Mouse (Mus musculus): ENCODE measurements at regions not wholly inside any gene's neighbourhood (a gene's known extent, or its start where the extent isn't known, plus 50 kb on each side); places are given as distances from the start of the nearest gene placed in this dataset.

- Histone ChIP-seq H3K4me2 (no peak overlapping the region), H3K4me1 (replicated peaks) (no peaks in the 10 kb centered on the region), H3K4me3 (no peak overlapping the region), H3K9me3 (replicated peaks) (no peaks in the 10 kb centered on the region), H3K36me3 (no peaks in the 10 kb centered on the region), H3K27ac (no peak overlapping the region), H3K9ac (no peak overlapping the region), H3K27me3 (no peaks in the 10 kb centered on the region)
- no peak for ATAC-seq (replicated peaks; ENCODE audit: insufficient number of reproducible peaks, insufficient read depth, low FRiP score, low read depth)
- WGBS, result 68% methylated on average over 2 of the region's 2 CpGs
Observed at GRCm38 (mm10) chr7:77966658-77967057, 771.2 kb downstream of the Ntrk3 start.

GRCm38 (mm10) chr7:77933366-77933765, 804.4 kb downstream of the Ntrk3 start:
- Histone ChIP-seq H3K36me3 (no peaks in the 10 kb centered on the region), H3K27me3 (no peaks in the 10 kb centered on the region), H3K27ac (peak overlapping the region; percentile 31; the same call in 1 of the 2 replicates), H3K4me2 (no peak overlapping the region), H3K9me3 (replicated peaks) (no peaks in the 10 kb centered on the region), H3K4me1 (replicated peaks) (no peaks in the 10 kb centered on the region), H3K4me3 (no peak overlapping the region), H3K9ac (no peak overlapping the region)
- WGBS, result 27% methylated on average over 2 of the region's 2 CpGs
- no peak for ATAC-seq (replicated peaks; ENCODE audit: insufficient number of reproducible peaks, insufficient read depth, low FRiP score, low read depth)

- Histone ChIP-seq H3K9ac (no peak overlapping the region), H3K4me2 (no peak overlapping the region), H3K27ac (no peak overlapping the region), H3K27me3 (no peaks in the 10 kb centered on the region), H3K36me3 (no peaks in the 10 kb centered on the region), H3K9me3 (replicated peaks) (no peaks in the 10 kb centered on the region), H3K4me3 (no peak overlapping the region), H3K4me1 (replicated peaks) (no peaks in the 10 kb centered on the region)
- no peak for ATAC-seq (replicated peaks; ENCODE audit: insufficient number of reproducible peaks, insufficient read depth, low FRiP score, low read depth)
- WGBS, result 81% methylated on average over 4 of the region's 4 CpGs
Observed at GRCm38 (mm10) chr7:77928479-77929467, 809.0 kb downstream of the Ntrk3 start.

- H3K9ac ChIP-seq, result no peak overlapping the region
- H3K9me3 ChIP-seq (replicated peaks), result no peaks in the 10 kb centered on the region
- 33% methylated on average over 7 of the region's 7 CpGs for WGBS
- no peaks in the 10 kb centered on the region for H3K4me1 ChIP-seq (replicated peaks)
- no peaks in the 10 kb centered on the region for H3K27me3 ChIP-seq
- H3K27ac ChIP-seq, result no peak overlapping the region
- H3K36me3 ChIP-seq, result no peaks in the 10 kb centered on the region
- no peak for ATAC-seq (replicated peaks; ENCODE audit: insufficient number of reproducible peaks, insufficient read depth, low FRiP score, low read depth)
- no peak overlapping the region for H3K4me3 ChIP-seq
- H3K4me2 ChIP-seq, result no peak overlapping the region
Observed at GRCm38 (mm10) chr7:77899231-77899630, 838.6 kb downstream of the Ntrk3 start.

- no peak for ATAC-seq (replicated peaks; ENCODE audit: insufficient number of reproducible peaks, insufficient read depth, low FRiP score, low read depth)
- Histone ChIP-seq H3K9ac (no peak overlapping the region), H3K27me3 (no peaks in the 10 kb centered on the region), H3K4me1 (replicated peaks) (no peaks in the 10 kb centered on the region), H3K27ac (no peak overlapping the region), H3K36me3 (no peaks in the 10 kb centered on the region), H3K4me3 (no peak overlapping the region), H3K9me3 (replicated peaks) (no peaks in the 10 kb centered on the region), H3K4me2 (no peak overlapping the region)
- WGBS, result 78% methylated on average over 2 of the region's 2 CpGs
Observed at GRCm38 (mm10) chr7:77888543-77888942, 849.3 kb downstream of the Ntrk3 start.

GRCm38 (mm10) chr7:77882605-77883354, 855.0 kb downstream of the Ntrk3 start:
- no peak for ATAC-seq (replicated peaks; ENCODE audit: insufficient number of reproducible peaks, insufficient read depth, low FRiP score, low read depth)
- H3K36me3 ChIP-seq, result no peaks in the 10 kb centered on the region
- WGBS, result 74% methylated on average over 5 of the region's 5 CpGs
- no peaks in the 10 kb centered on the region for H3K9me3 ChIP-seq (replicated peaks)
- H3K4me2 ChIP-seq, result no peak overlapping the region
- no peaks in the 10 kb centered on the region for H3K27me3 ChIP-seq
- no peak overlapping the region for H3K4me3 ChIP-seq
- no peak overlapping the region for H3K9ac ChIP-seq
- H3K27ac ChIP-seq, result no peak overlapping the region
- no peaks in the 10 kb centered on the region for H3K4me1 ChIP-seq (replicated peaks)

GRCm38 (mm10) chr7:77867518-77867917, 870.3 kb downstream of the Ntrk3 start:
- Histone ChIP-seq H3K4me2 (no peak overlapping the region), H3K4me1 (replicated peaks) (no peaks in the 10 kb centered on the region), H3K9ac (no peak overlapping the region), H3K27ac (no peak overlapping the region), H3K27me3 (no peaks in the 10 kb centered on the region), H3K4me3 (no peak overlapping the region), H3K36me3 (no peaks in the 10 kb centered on the region), H3K9me3 (replicated peaks) (no peaks in the 10 kb centered on the region)
- WGBS, result 62% methylated on average over 4 of the region's 4 CpGs
- ATAC-seq (replicated peaks; ENCODE audit: insufficient number of reproducible peaks, insufficient read depth, low FRiP score, low read depth), result no peak

- ATAC-seq (replicated peaks; ENCODE audit: insufficient number of reproducible peaks, insufficient read depth, low FRiP score, low read depth), result no peak
- H3K4me2 ChIP-seq, result no peak overlapping the region
- H3K4me3 ChIP-seq, result no peak overlapping the region
- no peaks in the 10 kb centered on the region for H3K9me3 ChIP-seq (replicated peaks)
- no peaks in the 10 kb centered on the region for H3K27me3 ChIP-seq
- 86% methylated on average over 8 of the region's 8 CpGs for WGBS
- no peak overlapping the region for H3K27ac ChIP-seq
- peaks cover 7% of the 10 kb centered on the region for H3K4me1 ChIP-seq (replicated peaks)
- H3K36me3 ChIP-seq, result no peaks in the 10 kb centered on the region
- H3K9ac ChIP-seq, result no peak overlapping the region
Observed at GRCm38 (mm10) chr7:77861841-77862240, 876.0 kb downstream of the Ntrk3 start.

GRCm38 (mm10) chr7:77858436-77858835, 879.4 kb downstream of the Ntrk3 start:
- H3K4me1 ChIP-seq (replicated peaks), result peaks cover 7% of the 10 kb centered on the region
- no peaks in the 10 kb centered on the region for H3K9me3 ChIP-seq (replicated peaks)
- H3K4me2 ChIP-seq, result 0 out of 2 replicates have a peak overlapping the region, but pooled peaks have one; percentile 6
- no peaks in the 10 kb centered on the region for H3K36me3 ChIP-seq
- no peak overlapping the region for H3K4me3 ChIP-seq
- H3K27me3 ChIP-seq, result no peaks in the 10 kb centered on the region
- no peak for ATAC-seq (replicated peaks; ENCODE audit: insufficient number of reproducible peaks, insufficient read depth, low FRiP score, low read depth)
- peak overlapping the region; percentile 49 for H3K27ac ChIP-seq
- WGBS, result 48% methylated on average over 4 of the region's 4 CpGs
- no peak overlapping the region for H3K9ac ChIP-seq

GRCm38 (mm10) chr7:77857979-77858378, 879.8 kb downstream of the Ntrk3 start:
- Histone ChIP-seq H3K4me1 (replicated peaks) (peaks cover 7% of the 10 kb centered on the region), H3K9me3 (replicated peaks) (no peaks in the 10 kb centered on the region), H3K27me3 (no peaks in the 10 kb centered on the region), H3K4me2 (0 out of 2 replicates have a peak overlapping the region, but pooled peaks have one; percentile 6), H3K36me3 (no peaks in the 10 kb centered on the region), H3K27ac (peak overlapping the region; percentile 49), H3K4me3 (no peak overlapping the region), H3K9ac (no peak overlapping the region)
- ATAC-seq (replicated peaks; ENCODE audit: insufficient number of reproducible peaks, insufficient read depth, low FRiP score, low read depth), result peak; percentile 55; the same call in 1 of the 2 replicates
- WGBS, result 25% methylated on average over 5 of the region's 5 CpGs

GRCm38 (mm10) chr7:77855653-77856239, 882.1 kb downstream of the Ntrk3 start:
- WGBS, result 62% methylated on average over 6 of the region's 6 CpGs
- H3K4me1 ChIP-seq (replicated peaks), result peaks cover 7% of the 10 kb centered on the region
- no peak for ATAC-seq (replicated peaks; ENCODE audit: insufficient number of reproducible peaks, insufficient read depth, low FRiP score, low read depth)
- no peaks in the 10 kb centered on the region for H3K9me3 ChIP-seq (replicated peaks)
- no peaks in the 10 kb centered on the region for H3K27me3 ChIP-seq
- H3K9ac ChIP-seq, result no peak overlapping the region
- no peak overlapping the region for H3K4me3 ChIP-seq
- H3K27ac ChIP-seq, result no peak overlapping the region
- no peaks in the 10 kb centered on the region for H3K36me3 ChIP-seq
- H3K4me2 ChIP-seq, result no peak overlapping the region
